Mouse (Mus musculus): ENCODE measurements around the gene Olfr963. TPM values are rescaled to one million over a fixed set of nuclear protein-coding genes. Genes with fewer than 3 reads are reported as not detected.

The Olfr963 gene
- polyA plus RNA-seq (2014; fragmentation: Illumina TruSeq; extraction: RNeasy Lipid Tissue Mini Kit (QIAGEN cat#74804); ENCODE audit: low read depth, low replicate concordance): not detected

DNA sequence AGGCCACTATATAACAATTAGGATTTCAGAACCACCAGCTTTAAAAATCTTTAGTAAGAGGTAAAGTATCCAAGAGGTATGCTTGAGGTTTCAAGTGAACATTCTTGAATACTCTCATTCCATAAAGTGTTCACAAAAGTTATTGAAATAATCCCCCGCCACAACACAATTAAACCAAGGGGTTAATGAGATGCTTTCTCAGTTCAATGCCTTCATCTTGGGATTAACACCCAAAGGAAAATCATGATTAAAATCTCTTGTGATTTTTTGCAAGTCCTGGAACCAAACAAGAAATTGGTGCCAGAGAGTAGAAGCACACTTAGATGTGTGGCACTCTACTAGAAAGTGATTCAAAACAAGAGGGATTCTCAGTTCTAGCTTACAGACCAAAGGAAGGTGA lies at the start of gene Olfr963:
Olfr963 (plus strand) TSS at position 301 of the 400 bp plus-strand sequence.

DNA sequence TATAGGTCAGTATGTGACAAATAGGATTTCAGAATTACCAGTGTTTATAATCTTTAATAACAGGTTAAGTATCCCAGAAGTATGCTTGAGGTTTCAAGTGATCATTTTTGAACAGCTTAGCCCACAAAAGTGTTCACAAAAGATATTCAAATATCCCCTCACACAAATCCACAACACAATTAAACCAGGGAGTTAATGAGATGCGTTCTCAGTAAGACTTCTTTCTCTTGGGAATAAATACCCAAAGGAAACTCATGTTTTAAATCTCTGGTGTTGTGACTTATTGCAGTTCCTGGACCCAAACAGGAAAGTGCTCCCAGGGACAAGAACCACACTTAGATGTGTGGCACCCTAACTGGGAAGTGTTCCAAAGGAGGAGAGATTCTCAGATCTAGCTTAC lies 45.9 kb upstream of the Olfr963 start, which contains the start of gene Olfr960:
Olfr960 (plus strand) TSS at position 301 of the 400 bp plus-strand sequence.

GRCm38 (mm10) chr9:39644785-39645184 lies 22.2 kb upstream of the Olfr963 start, which contains the start of gene Olfr961:
Olfr961 (plus strand) TSS chr9:39645085.

GRCm38 (mm10) chr9:39707017-39707416 lies 40.0 kb downstream of the Olfr963 start, which contains the start of gene Olfr149:
Olfr149 (minus strand) TSS chr9:39707117.

GRCm38 (mm10) chr9:39711053-39711452 lies 44.0 kb downstream of the Olfr963 start, which contains the start of gene Olfr965:
Olfr965 (plus strand) TSS chr9:39711353.

Other genes with a start within 250 kb of the Olfr963 start
- not detected for gene Olfr952, start 240.1 kb upstream of the Olfr963 start, polyA plus RNA-seq (2014; fragmentation: Illumina TruSeq; extraction: RNeasy Lipid Tissue Mini Kit (QIAGEN cat#74804); ENCODE audit: low read depth, low replicate concordance)
- gene Olfr954, start 210.5 kb upstream of the Olfr963 start, polyA plus RNA-seq (2014; fragmentation: Illumina TruSeq; extraction: RNeasy Lipid Tissue Mini Kit (QIAGEN cat#74804); ENCODE audit: low read depth, low replicate concordance): not detected
- gene Olfr955, start 195.3 kb upstream of the Olfr963 start, polyA plus RNA-seq (2014; fragmentation: Illumina TruSeq; extraction: RNeasy Lipid Tissue Mini Kit (QIAGEN cat#74804); ENCODE audit: low read depth, low replicate concordance): not detected
- gene Olfr44, start 173.2 kb upstream of the Olfr963 start, polyA plus RNA-seq (2014; fragmentation: Illumina TruSeq; extraction: RNeasy Lipid Tissue Mini Kit (QIAGEN cat#74804); ENCODE audit: low read depth, low replicate concordance): not detected
- not detected for gene Olfr957, start 151.4 kb upstream of the Olfr963 start, polyA plus RNA-seq (2014; fragmentation: Illumina TruSeq; extraction: RNeasy Lipid Tissue Mini Kit (QIAGEN cat#74804); ENCODE audit: low read depth, low replicate concordance)
- gene Olfr958, start 113.2 kb upstream of the Olfr963 start, polyA plus RNA-seq (2014; fragmentation: Illumina TruSeq; extraction: RNeasy Lipid Tissue Mini Kit (QIAGEN cat#74804); ENCODE audit: low read depth, low replicate concordance): not detected
- not detected for gene Olfr959, start 91.6 kb upstream of the Olfr963 start, polyA plus RNA-seq (2014; fragmentation: Illumina TruSeq; extraction: RNeasy Lipid Tissue Mini Kit (QIAGEN cat#74804); ENCODE audit: low read depth, low replicate concordance)
- gene AW551984, start 62.8 kb upstream of the Olfr963 start, polyA plus RNA-seq (2014; fragmentation: Illumina TruSeq; extraction: RNeasy Lipid Tissue Mini Kit (QIAGEN cat#74804); ENCODE audit: low read depth, low replicate concordance): 0.08 TPM
- not detected for gene Olfr148, start 56.5 kb upstream of the Olfr963 start, polyA plus RNA-seq (2014; fragmentation: Illumina TruSeq; extraction: RNeasy Lipid Tissue Mini Kit (QIAGEN cat#74804); ENCODE audit: low read depth, low replicate concordance)
- gene Olfr960, start 45.8 kb upstream of the Olfr963 start, polyA plus RNA-seq (2014; fragmentation: Illumina TruSeq; extraction: RNeasy Lipid Tissue Mini Kit (QIAGEN cat#74804); ENCODE audit: low read depth, low replicate concordance): not detected
- gene Olfr961, start 22.1 kb upstream of the Olfr963 start, polyA plus RNA-seq (2014; fragmentation: Illumina TruSeq; extraction: RNeasy Lipid Tissue Mini Kit (QIAGEN cat#74804); ENCODE audit: low read depth, low replicate concordance): not detected
- gene Olfr149, start 39.9 kb downstream of the Olfr963 start, polyA plus RNA-seq (2014; fragmentation: Illumina TruSeq; extraction: RNeasy Lipid Tissue Mini Kit (QIAGEN cat#74804); ENCODE audit: low read depth, low replicate concordance): not detected
- not detected for gene Olfr965, start 44.1 kb downstream of the Olfr963 start, polyA plus RNA-seq (2014; fragmentation: Illumina TruSeq; extraction: RNeasy Lipid Tissue Mini Kit (QIAGEN cat#74804); ENCODE audit: low read depth, low replicate concordance)
- not detected for gene Olfr150, start 63.8 kb downstream of the Olfr963 start, polyA plus RNA-seq (2014; fragmentation: Illumina TruSeq; extraction: RNeasy Lipid Tissue Mini Kit (QIAGEN cat#74804); ENCODE audit: low read depth, low replicate concordance)
- gene Olfr967, start 79.0 kb downstream of the Olfr963 start, polyA plus RNA-seq (2014; fragmentation: Illumina TruSeq; extraction: RNeasy Lipid Tissue Mini Kit (QIAGEN cat#74804); ENCODE audit: low read depth, low replicate concordance): not detected
- not detected for gene Olfr968, start 116.0 kb downstream of the Olfr963 start, polyA plus RNA-seq (2014; fragmentation: Illumina TruSeq; extraction: RNeasy Lipid Tissue Mini Kit (QIAGEN cat#74804); ENCODE audit: low read depth, low replicate concordance)
- not detected for gene Olfr969, start 123.7 kb downstream of the Olfr963 start, polyA plus RNA-seq (2014; fragmentation: Illumina TruSeq; extraction: RNeasy Lipid Tissue Mini Kit (QIAGEN cat#74804); ENCODE audit: low read depth, low replicate concordance)
- gene Olfr970, start 141.7 kb downstream of the Olfr963 start, polyA plus RNA-seq (2014; fragmentation: Illumina TruSeq; extraction: RNeasy Lipid Tissue Mini Kit (QIAGEN cat#74804); ENCODE audit: low read depth, low replicate concordance): not detected
- not detected for gene Olfr971, start 169.7 kb downstream of the Olfr963 start, polyA plus RNA-seq (2014; fragmentation: Illumina TruSeq; extraction: RNeasy Lipid Tissue Mini Kit (QIAGEN cat#74804); ENCODE audit: low read depth, low replicate concordance)
- not detected for gene Olfr972, start 199.2 kb downstream of the Olfr963 start, polyA plus RNA-seq (2014; fragmentation: Illumina TruSeq; extraction: RNeasy Lipid Tissue Mini Kit (QIAGEN cat#74804); ENCODE audit: low read depth, low replicate concordance)
- not detected for gene Olfr229, start 240.1 kb downstream of the Olfr963 start, polyA plus RNA-seq (2014; fragmentation: Illumina TruSeq; extraction: RNeasy Lipid Tissue Mini Kit (QIAGEN cat#74804); ENCODE audit: low read depth, low replicate concordance)